Mouse (Mus musculus) liver, embryonic 18 days (tissue): ENCODE results near the gene Olfr231. TPM values are rescaled to one million over a fixed set of nuclear protein-coding genes. Genes with fewer than 3 reads are reported as not detected.

Experiments used
- polyA plus RNA-seq: library from polyadenylated mRNA; depleted of rRNA; stranded (reverse); fragments of >200 nt; gene quantifications from 2 replicates; pipeline ENCODE4 v1.2.3, GENCODE M21; 2012; rRNA removed

The Olfr231 gene
- 0.02 TPM in 1 of 2 replicates, not detected in the other for polyA plus RNA-seq

GRCm38 (mm10) chr1:174121062-174121461 lies at the start of gene Olfr231:
Gene Olfr231, minus strand, starts transcription at chr1:174121162.

GRCm38 (mm10) chr1:174155333-174155732 lies 34.4 kb upstream of the Olfr231 start, which contains the start of gene Olfr420:
Gene Olfr420, plus strand, starts transcription at chr1:174155633.

GRCm38 (mm10) chr1:174131217-174131616 lies 10.3 kb upstream of the Olfr231 start, which contains the start of gene Olfr424:
Gene Olfr424, plus strand, starts transcription at chr1:174131517.

GRCm38 (mm10) chr1:174096591-174096990 lies 24.4 kb downstream of the Olfr231 start, which contains the start of gene Olfr427:
Gene Olfr427, plus strand, starts transcription at chr1:174096891.

GRCm38 (mm10) chr1:174084031-174084430 lies 36.9 kb downstream of the Olfr231 start, which contains the start of gene Olfr429:
Gene Olfr429, plus strand, starts transcription at chr1:174084331.

GRCm38 (mm10) chr1:174066305-174066704 lies 54.7 kb downstream of the Olfr231 start, which contains the start of gene Olfr430:
Gene Olfr430, plus strand, starts transcription at chr1:174066605.

Other genes starting within 250 kb of the Olfr231 start
- gene Ifi211, start 208.1 kb downstream of the Olfr231 start, polyA plus RNA-seq = 6.9 and 7.9 TPM in 2 replicates
- 11.5 and 13.0 TPM in 2 replicates for gene Mndal, start 178.7 kb downstream of the Olfr231 start, polyA plus RNA-seq
- 6.8 and 8.2 TPM in 2 replicates for gene Ifi203, start 178.5 kb downstream of the Olfr231 start, polyA plus RNA-seq
- not detected in 2 replicates for gene Ifi202b, start 138.4 kb downstream of the Olfr231 start, polyA plus RNA-seq
- 1.5 and 2.3 TPM in 2 replicates for gene Ifi205, start 89.4 kb downstream of the Olfr231 start, polyA plus RNA-seq
- gene Olfr433, start 80.5 kb downstream of the Olfr231 start, polyA plus RNA-seq = 0.18 and 0.19 TPM in 2 replicates
- 0.01 TPM in 2 replicates for gene Olfr432, start 72.0 kb downstream of the Olfr231 start, polyA plus RNA-seq
- not detected in 2 replicates for gene Olfr430, start 54.6 kb downstream of the Olfr231 start, polyA plus RNA-seq
- not detected in 2 replicates for gene Olfr429, start 36.8 kb downstream of the Olfr231 start, polyA plus RNA-seq
- not detected in 2 replicates for gene Olfr427, start 24.3 kb downstream of the Olfr231 start, polyA plus RNA-seq
- gene Olfr424, start 10.4 kb upstream of the Olfr231 start, polyA plus RNA-seq = not detected in 2 replicates
- gene Olfr420, start 34.5 kb upstream of the Olfr231 start, polyA plus RNA-seq = not detected in 2 replicates
- gene Spta1, start 51.6 kb upstream of the Olfr231 start, polyA plus RNA-seq = 14.8 and 15.7 TPM in 2 replicates
- not detected in 2 replicates for gene Olfr419, start 130.9 kb upstream of the Olfr231 start, polyA plus RNA-seq
- not detected in 2 replicates for gene Mptx1, start 209.4 kb upstream of the Olfr231 start, polyA plus RNA-seq
- gene Olfr417, start 244.0 kb upstream of the Olfr231 start, polyA plus RNA-seq = not detected in 2 replicates